Mouse (Mus musculus) myocyte (in vitro differentiated cells): Measurements from ENCODE around the gene Casp7.

Source experiments
- E2F4 ChIP-seq: IDR thresholded peaks from one replicate; pipeline ENCODE4 v1.6.1; 2011; ENCODE audit warnings: mild to moderate bottlenecking, control low read depth, moderate library complexity; ENCODE audit not compliant: insufficient read depth
- MAX ChIP-seq: IDR thresholded peaks from one replicate; pipeline ENCODE4 v1.6.1; 2011; ENCODE audit warnings: low read depth, mild to moderate bottlenecking, control low read depth
- MYOD1 ChIP-seq, 3 experiments: IDR thresholded peaks; one replicate each; pipeline ENCODE4 v1.6.1; 2011; ENCODE audit warnings: control low read depth in 2 of 3, low read depth in 2 of 3, mild to moderate bottlenecking in 2 of 3, moderate library complexity in 1 of 3; ENCODE audit not compliant: insufficient read length in 2 of 3, control insufficient read depth in 1 of 3
- MYOG ChIP-seq, 3 experiments: IDR thresholded peaks; one replicate each; pipeline ENCODE4 v1.6.1; 2011; ENCODE audit warnings: control low read depth in 2 of 3, low read depth in 2 of 3, mild to moderate bottlenecking in 2 of 3; ENCODE audit not compliant: insufficient read length in 2 of 3, control insufficient read depth in 1 of 3, insufficient read depth in 1 of 3
- POLR2A ChIP-seq: IDR thresholded peaks from one replicate; pipeline ENCODE4 v1.6.1; 2011; ENCODE audit warnings: low read depth, mild to moderate bottlenecking, control low read depth, moderate library complexity; ENCODE audit not compliant: insufficient read length
- POLR2AphosphoS2 ChIP-seq: IDR thresholded peaks from one replicate; pipeline ENCODE4 v1.6.1; 2011; ENCODE audit warnings: low read depth, control low read depth; ENCODE audit not compliant: insufficient read length
- TCF12 ChIP-seq: IDR thresholded peaks from one replicate; pipeline ENCODE4 v1.6.1; 2011; ENCODE audit warnings: mild to moderate bottlenecking, control low read depth; ENCODE audit not compliant: poor library complexity, insufficient read depth, severe bottlenecking
- TCF3 ChIP-seq: IDR thresholded peaks from one replicate; pipeline ENCODE4 v1.6.1; 2011; ENCODE audit warnings: low read depth, control low read depth; ENCODE audit not compliant: insufficient read length
- USF1 ChIP-seq: IDR thresholded peaks from one replicate; pipeline ENCODE4 v1.6.1; 2011; ENCODE audit warnings: low read depth, mild to moderate bottlenecking, control low read depth, moderate library complexity

GRCm38 (mm10) chr19:56356480-56357373 lies 40.2 kb upstream of the Casp7 start:
- TF ChIP-seq MAX (no peak), TCF12 (no peak), POLR2A (no peak), MYOG (IDR thresholded peaks at IDR 0.05; ENCODE audit: control insufficient read depth in 1 of 3, insufficient read depth in 1 of 3, insufficient read length in 2 of 3, low read depth in 2 of 3) (no peak), E2F4 (no peak), USF1 (no peak), POLR2AphosphoS2 (no peak), MYOD1 (IDR thresholded peaks at IDR 0.05; ENCODE audit: control insufficient read depth in 1 of 3, insufficient read length in 2 of 3, low read depth in 2 of 3) (no peak), TCF3 (no peak)
